Mouse (Mus musculus) layer of hippocampus, adult 9-11 months (tissue): ENCODE results near the gene Bcl2l11.

ENCODE experiments used
- DNase-seq: peaks from one replicate; pipeline ENCODE4 v3.0.0; 2022

Gene Bcl2l11

DNA sequence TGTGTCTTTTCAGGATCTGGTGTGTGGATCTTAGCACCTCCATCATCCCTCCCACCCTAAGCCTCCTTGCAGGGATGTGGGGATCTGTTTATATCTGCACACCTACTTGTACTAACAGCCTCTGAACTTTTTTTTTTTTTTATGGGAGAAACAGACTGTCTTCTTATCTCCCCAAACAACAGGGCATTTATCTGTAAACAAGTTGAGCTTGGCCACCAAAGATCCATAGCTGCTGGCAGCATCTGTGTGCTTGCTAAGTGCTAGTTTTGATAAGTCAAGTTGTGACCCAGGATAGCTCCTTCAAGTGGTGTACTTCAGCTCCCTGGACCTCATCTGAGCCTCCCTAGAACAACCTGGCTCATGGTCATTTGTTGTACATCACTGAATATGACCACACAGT, 18.2 kb downstream of the Bcl2l11 start:
- no peak for DNase-seq

DNA sequence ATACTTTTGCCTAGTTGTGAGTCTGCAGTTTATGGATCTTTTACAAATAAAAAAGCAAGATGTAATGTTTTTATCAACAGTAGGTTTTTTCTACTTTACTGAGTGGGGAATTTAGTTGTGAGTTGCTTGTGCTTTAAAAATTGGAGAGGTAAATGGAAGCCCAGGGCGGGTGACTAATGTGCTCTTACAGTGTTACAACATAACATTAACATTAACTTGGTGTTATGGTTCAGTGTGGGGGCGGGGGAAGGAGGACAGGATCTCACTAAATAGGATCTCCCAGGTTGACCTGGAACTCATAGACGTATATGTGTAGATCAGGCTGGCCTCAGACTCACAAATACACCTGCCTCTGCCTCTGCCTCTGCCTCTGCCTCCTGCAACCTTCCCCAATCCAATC, 19.6 kb downstream of the Bcl2l11 start:
- DNase-seq, result no peak

DNA sequence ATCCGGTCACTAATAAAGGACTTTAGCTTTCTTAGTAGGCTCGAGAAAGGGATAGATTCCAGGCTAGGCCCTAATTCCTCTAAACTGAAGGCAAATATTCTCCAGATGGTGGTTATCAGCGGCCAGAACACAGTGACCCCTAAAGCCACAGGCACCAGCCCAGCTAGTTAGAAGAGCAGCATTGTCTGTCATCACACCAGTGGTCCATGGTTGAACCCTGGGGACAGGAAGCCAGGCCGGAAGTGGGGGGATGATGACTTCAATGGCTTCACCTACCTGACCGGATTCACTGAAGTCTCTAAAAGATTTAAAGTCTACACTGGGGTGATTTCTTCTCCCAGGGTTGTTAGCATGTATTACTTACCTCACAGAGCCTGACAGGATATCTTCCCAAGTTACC, 23.8 kb downstream of the Bcl2l11 start:
- DNase-seq, result no peak

DNA sequence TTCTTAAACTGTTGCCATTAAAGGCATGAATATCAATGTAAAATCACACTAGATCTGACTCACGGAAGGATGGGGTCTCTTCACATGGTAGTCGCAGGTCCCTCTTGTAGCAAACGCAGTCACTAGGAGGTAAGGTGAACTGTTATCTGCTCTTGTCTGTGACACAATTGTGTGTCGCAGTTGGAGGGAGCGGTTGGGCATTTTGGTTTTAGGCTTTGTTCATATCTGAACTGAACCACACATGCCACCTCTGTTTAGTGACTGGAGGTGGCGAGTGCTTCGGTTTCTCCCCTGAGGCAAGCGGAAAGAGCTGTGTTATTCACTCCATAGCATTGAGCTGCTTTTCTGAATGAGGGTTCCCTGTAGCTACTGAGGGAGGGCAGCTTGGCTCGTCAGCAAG, 26.4 kb downstream of the Bcl2l11 start:
- DNase-seq, result no peak

DNA sequence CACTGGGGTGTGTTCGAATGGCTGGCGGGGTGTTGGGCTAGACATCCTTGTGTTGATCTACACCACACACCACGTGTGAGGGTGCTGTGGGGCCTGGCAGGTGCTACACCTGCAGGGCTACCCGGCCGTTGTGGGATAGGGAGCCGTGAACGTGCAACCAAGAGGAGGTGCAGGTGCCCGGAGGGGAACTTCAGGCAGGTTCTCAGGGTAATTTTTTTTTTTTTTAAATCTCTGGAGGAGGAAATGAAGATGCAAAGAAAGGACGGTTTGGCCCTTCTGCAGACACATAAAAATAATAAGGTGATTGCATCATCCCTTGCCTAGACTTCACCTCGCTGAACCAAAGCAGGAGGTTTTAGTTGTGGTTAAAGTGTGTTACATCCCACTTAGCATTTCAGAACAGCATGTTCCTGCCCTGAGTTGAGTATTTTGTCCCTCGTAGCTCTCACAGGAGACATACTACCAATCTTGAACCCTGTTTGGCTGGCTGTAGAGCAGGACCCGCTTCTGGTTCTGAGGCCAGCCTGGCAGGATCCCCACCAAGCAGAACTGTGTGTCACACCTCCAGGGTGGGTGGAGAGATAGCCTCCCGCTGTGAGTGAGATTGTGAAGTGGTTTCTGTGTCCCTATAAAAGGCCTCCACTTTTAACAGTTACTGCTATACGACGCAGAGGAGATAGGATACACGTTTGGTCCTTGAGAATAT, 27.2 kb downstream of the Bcl2l11 start:
- no peak for DNase-seq

DNA sequence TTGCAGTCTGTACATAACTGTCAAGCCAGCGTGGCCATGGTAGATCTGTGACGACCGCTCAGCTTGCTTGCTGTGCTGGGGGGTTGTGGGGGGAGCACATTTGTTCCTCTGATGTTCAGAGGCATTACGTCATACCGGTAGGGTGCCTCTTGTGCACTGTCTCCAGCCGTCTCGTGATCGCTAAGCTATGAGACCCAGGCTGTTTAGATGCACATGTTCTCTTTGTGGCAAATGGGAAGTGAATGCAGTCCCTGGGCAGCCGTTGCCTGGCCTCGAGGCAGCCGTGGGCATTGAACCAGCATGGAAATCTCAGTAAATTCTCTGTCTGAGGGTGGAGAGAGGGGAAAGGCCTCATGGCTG, 27.7 kb downstream of the Bcl2l11 start:
- DNase-seq, result peak; percentile 40

DNA sequence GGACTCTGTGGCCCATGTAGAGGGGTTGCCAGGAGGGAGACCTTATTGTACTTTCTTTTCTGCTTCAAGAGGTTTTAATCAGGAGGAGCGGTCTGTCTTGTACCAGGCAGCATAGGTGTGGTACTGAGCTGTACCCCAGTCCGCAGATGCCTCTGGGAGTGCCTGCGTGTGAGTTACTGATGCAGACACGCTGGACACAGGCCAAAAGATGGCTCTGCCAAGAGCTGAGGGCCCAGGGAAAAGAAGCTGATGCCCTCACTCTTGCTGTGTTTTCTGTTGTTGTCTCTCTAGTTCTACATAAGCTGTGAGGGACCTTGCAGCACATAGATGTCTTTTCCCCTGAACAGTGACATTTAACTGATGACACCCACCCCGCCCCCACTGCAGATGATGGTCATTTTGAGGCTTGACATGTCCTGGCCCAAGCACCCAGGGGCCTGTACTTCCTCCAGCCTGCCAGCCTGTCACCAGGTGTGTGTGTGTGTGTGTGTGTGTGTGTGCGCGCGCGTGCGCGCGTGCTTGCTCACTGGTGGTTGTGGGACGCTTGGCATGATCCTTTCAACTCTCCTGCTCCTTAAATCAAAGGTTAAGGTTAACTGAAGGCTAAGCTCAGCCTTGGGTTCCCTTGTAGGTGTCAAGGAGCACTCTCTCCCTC, 29.7 kb downstream of the Bcl2l11 start:
- DNase-seq, result no peak

DNA sequence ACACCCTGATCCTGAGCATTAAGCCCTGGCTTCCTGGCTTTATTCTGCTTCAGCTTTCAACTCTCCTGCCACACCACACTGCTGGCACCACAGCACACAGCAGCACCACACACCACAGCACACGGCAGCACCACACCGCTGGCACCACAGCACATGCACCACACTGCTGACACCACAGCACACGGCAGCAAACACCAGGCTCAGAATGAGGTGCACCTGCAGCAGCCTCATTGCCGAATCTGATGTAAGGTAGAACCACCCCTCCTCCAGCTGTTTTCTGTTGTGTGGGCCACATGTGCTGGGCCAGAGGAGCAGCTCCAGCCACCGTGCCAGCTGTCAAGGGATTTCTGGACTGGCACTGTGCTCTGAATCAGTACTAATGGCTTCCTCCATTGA, 30.2 kb downstream of the Bcl2l11 start:
- DNase-seq, result no peak

DNA sequence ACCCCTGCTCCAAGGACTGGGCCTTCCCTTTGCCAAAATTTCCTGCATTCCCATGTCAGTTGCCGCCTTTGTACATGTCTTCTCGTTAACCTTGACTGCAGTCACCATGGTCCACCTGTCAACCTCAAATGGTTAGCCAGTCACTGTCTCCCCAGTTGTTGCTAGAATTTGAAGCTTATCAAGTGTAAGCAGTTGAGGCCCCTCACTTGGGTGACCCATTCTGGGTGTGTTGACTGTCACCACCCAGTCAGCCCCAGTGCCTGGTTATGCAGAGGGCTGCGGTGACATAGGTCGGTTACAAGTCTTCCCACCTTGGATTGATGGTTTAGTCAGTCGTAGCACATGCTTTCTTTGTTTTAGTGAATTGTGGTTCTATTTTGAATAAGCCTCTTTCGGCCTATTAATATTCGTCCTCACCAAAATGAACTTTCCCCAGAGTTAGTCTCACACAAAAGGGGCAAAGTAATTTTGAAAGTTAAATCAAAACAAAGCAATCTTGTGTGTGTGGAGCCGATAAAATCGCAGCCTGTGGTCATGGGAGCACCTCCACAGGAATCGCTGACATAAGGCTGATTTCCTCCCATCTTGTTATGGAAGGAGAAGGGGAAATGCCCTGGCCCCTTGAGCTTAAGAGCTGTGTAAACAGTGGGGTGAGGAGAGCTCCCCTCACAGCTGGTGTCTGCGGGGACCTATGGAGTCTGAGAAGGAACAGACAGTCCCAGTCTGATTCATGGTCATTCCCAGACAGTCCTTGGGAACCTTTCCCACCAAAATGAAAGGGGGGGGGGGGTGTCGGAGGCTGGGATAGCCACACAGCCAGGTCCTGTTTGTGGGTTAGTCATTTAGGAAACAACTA, 30.9 kb downstream of the Bcl2l11 start:
- no peak for DNase-seq

DNA sequence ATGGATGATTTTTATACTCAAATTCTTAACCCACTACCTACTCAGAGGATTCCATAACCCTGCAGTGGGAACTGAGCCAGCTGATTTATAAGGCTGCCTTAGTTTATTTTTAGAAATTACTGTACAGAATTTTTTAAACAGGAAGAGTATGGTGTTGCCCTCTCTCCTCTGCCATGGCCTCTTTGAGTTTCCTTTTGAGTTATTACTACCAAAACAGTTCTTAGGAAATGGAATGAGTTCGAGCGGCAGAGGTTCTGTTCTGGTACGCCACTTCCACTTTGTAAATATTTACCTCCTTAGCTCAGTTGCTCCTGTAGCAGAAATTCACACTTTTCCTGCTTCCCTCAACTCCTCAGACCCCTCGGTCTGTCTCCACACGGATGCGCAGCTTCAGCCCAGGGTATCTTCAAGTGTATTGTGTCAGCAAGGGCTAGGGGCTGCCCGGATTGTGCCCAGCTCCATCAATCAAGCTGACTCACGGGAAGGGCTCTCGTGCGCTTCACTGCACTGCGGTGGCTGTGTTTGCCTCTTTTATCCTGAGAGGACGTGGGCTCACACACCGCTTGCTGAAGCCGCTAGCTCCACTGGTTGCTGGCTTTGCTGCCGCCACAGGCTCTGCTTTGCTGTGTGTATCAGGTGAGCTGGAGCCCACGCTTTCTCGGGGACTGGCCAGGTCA, 33.0 kb downstream of the Bcl2l11 start:
- no peak for DNase-seq

DNA sequence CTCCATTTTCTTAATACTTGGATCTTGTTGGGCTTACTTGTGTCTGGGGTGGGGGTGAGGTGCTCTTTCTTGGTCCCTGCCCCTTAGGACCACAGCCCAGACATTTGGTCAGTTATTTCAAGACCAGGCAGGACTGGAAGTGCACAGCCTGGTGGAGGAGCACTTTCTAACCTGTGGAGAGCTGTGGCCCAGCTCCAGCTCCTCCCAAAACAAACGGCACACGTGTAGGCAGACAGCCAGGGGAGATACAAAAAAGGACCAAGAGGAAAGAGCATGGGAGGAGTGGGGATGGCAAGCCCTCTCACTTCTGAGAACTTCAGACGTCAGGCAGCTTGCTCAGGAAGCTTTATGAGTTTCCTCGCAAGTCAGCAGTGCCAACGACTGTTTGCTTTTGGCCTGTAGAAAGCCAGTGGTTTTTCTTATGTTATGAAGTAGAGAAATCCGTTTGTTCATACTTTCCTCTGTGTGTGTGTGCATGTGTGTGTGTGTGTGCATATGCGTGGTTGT, 33.8 kb downstream of the Bcl2l11 start:
- no peak for DNase-seq

DNA sequence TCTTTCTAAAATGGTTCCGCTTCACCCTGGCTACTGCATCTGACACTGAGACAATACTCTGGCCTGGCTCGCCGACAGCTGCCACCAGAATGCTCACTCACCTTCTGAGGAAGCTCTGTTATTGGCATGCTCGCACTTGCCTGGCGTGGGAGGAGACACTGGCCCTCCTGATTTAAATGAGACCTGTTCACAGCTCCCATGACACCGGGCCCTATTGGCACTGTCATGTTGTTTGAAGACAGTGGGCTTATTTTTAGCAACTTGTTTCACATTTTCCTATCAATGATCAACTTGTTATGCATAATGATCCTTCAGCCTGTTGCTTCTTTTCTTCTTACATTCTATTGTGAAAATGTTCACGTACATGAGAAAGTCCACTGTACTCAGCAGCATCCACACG, 37.3 kb downstream of the Bcl2l11 start:
- no peak for DNase-seq

DNA sequence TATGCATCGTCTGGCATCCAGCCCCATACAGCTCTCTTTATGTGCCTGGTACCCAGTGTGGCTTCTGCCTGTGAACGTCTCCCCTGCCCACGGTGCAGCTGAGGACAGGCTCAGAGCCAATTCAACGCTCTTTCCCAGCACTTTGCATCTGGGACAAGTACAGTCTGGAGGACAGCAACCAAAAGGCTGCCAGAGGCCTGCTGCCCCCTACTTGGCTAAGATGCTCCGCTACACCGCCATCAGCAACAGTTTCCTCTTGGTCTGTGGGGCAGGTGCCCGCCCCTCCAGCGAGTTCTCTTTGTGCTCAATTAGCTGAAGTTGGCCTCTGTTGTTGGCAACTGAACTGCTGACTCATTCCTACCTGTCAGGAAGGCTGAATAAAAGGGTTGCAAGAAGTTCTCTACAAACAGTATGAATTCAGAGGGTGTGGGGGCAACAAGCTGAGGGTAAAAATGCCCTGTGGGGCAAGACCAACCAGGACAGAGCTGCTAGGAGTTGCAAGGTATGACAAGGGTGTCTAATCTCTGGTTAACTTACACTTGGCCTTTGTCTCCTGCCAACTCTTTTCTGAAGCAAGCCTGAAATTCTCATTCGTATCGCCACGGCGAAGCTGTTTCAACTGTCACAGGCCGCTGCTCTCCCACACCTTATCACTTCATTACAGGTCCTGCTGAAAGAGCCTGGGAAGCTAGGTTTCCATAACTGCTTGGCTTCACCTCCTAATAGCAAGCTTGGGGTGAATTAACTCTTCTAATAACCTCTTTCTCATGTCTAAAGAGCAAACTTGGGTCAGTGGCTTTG, 41.0 kb downstream of the Bcl2l11 start:
- DNase-seq, result peak; percentile 21

DNA sequence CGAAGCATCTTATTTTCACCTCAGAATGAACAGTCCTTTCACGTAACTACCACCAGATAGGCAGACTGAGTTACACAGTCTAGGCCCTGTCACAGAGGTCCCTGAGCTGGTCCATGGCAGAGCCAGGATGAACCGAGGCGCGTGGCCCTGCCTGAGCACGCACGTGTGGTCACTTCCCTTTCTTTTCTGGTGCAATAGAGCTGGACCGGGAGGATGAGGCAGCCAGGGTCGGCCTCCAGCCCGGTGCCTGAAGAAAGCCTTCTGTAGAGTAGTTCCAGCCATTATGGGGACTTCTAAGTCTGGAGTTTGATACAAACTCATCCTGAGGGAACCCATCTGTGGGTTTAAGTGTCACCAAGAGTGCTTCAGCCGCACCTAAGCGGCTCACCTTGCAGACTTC, 42.1 kb downstream of the Bcl2l11 start:
- no peak for DNase-seq

DNA sequence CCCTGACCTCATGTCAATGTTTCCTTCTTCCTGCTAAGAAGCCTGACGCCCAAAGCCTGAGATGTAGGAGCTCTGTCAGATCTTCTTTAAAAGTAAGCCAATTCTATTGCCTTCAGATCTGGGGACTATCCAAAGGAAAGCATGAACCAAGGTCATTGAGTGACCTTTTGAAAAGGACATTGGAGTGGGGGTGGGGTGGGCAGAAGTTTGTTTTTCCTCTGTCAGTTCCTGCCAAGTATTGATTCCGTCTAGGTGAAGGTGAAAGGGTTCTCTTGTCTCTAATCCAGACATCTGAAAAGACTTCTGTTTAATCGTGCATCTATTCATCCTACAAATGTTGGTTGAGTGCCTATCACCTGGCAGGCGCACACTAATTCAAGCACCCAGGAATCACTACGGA, 43.6 kb downstream of the Bcl2l11 start:
- DNase-seq, result no peak

DNA sequence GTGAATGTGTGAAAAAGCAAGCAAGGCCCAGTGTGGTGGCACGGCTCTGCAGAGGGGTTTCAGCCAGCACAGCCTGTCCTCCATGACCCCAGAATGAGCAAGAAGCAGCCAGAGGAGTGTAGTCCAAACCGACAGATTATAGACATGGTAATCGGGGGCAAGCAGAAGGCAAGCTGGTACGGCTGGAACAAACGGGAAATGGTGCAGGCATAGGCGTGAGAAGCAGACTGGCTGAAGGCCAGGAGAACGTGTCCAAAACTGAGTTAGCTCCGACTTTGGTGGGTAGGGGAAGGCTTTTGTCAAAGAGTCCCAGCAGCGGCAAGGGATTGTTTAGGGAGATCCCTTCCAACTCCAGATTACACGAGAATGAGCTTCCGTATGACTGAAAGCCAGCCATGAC, 44.1 kb downstream of the Bcl2l11 start:
- DNase-seq, result peak; percentile 25

DNA sequence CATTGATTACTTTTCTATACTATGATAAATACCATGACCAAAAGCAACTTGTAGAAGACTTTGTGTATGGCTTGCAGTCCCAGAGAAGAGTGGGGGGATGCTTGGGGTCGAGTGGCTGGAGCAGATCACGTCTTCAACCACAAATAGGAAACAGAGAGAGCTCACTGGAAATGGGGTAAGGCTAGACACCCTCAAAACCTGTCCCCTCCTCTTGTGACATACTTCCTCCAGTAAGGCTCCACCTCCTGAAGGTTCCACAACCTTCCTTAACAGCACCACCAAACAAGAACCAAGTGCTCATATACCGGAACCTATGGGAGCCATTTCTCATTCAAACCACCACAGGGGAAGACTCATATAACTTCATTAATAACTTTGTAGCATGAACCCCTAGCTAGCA, 44.8 kb downstream of the Bcl2l11 start:
- no peak for DNase-seq

DNA sequence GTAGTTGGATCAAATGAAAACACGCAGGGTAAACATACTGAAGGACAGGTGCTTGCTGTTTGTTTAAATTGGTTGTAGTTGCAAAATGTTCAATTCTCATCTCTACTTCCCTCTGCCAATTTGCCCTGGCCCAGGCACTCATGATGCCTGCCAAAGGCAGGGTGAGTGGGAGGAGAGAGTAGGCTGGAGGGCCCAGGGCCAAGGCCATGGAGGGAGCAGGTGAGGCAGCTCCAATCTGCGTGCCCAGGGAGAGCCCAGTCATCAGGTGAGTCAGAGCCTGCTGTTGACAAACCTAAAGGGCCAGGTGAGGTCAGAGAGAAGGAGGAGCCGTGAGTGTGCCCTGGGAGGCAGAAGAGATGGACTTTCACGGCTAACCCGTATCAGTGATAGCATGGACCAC, 46.4 kb downstream of the Bcl2l11 start:
- DNase-seq, result peak; percentile 83

DNA sequence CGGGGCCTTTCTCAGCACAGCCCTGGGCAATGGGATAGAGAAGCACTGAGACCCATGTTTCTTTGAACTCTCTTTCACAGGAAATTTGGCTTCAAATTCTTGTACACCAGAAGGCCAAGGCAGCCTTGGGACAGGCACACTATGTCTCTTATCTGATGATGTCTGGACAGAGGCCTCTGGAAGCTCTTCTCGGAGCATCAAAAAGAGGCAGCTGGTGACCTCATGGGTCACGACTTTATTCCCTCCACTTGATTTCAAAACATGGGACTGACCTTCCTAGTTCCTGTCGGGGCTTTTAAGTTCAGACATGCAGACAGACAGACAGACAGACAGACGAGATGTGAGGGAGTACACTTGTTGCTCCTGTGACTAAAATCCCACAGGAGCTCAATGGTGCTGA, 48.3 kb downstream of the Bcl2l11 start:
- no peak for DNase-seq

DNA sequence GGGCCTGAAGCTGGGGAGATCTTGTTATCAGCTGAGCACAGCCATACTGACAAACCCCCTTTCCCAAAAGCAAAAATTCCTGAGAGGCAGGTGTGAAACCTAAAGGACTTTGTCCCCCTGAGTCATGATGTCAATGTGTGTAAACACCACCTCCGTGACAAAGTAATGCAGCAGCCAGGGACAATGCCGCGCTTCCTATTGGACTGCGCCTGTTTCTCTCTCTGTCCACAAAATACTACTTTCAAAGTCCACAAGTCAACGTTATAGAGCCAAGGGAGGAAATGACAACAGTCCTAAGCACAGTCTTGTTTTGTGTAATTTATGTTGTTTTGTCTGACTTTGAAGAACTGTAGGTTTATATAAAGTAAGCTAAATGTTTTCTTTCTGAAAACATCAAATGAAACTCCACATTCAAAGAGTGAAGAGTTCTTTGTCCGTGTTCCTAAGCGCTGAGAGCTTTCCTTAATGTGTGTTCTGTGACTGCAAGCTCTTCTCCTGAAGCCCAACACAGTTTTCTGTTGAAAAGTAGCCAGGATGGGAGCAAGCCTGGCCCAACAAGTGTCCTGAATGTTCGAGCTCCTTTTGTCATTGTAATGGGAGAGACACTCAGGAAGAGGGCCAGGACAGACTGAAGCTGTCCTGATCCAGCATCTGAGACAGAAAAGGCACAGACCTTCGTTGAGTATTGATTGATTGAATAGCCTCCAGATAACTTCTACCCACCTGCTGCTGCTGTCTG, 48.9 kb downstream of the Bcl2l11 start:
- no peak for DNase-seq

DNA sequence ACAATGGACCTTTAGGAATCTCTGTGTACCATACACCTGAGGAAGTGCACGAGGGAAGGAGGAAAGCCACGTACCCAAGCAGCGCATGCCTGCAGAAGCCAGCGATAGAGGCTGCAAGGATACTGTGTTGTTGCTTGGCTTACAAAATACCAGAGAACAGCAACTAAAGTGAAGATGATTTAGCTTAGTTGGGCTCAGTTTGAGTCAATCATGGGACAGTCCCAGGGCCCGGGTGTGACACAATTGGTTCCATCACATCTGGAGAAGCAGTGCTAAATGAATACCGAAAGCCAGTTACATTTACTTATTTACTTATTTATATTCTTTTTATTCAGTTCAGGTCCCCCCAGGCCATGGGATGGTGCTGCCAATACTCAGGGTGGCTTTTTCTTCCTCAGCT, 49.8 kb downstream of the Bcl2l11 start:
- no peak for DNase-seq
